Mouse (Mus musculus): Measurements from ENCODE around the gene Tprn.

DNA sequence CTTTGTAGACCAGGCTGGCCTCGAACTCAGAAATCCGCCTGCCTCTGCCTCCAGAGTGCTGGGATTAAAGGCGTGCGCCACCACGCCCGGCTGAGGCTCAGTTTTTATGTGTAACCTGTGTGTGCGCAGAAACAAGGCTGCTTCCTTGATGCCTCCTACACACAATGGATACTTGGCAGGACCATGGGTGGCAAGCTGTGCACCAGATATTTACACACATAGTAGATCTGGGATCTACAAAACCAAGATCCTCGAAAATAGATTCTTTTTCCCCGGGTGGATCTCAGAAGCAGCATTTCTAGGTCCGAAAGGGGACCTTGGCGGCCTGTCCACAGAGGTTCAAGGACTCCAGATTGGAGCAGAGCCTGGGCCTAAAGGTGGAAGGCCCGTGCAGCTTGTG is 548 bp upstream of the Tprn start:
- TF ChIP-seq POLR2A (IDR thresholded peaks at IDR 0.05; ENCODE audit: insufficient read depth, low read length) (no peak), EP300 (IDR thresholded peaks at IDR 0.05; ENCODE audit: insufficient read depth, low read depth, low read length) (no peak), CTCF (IDR thresholded peaks at IDR 0.05; ENCODE audit: low read depth, low read length) (no peak)

Data from ES-Bruce4 (cell line).